11 mouse cellular contexts compared by ENCODE assay signal in the genomic region with DNA sequence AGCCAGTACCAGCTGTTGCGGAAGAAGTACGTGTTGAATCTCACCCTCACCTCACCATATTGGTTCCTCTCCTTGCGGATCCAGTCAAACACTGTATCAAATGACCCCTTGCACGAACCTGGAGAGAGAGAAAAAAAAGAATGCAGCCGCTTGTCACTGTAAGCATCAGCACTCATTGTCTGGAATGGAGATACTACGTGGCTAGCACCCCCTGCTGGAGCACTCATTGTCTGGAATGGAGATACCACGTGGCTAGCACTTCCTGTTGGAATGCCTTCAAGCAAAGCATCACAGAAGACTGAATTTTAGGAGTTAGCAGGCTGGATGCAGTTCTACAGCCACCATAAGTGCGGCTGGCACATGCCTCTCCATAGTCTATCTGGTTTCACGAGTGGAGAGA. TPM values are rescaled to one million over a fixed set of nuclear protein-coding genes. Genes with fewer than 3 reads are reported as not detected.
DNase-seq lines count a peak whose midpoint lies in the region; ATAC-seq and TF ChIP-seq lines count a peak whose summit lies in the region.
"Had no signal": no experiment of that assay in that cellular context is flagged by ENCODE, and none has a peak within 500 bp of the region (broad histone marks: within the 10 kb centered on the region; RNA-seq: fewer than 3 reads in every experiment).

No protein-coding gene starts in this region.

- H3K4me3 ChIP-seq in layer of hippocampus, adult 2 months: no peak overlapping the region
- H3K4me3 ChIP-seq in C2C12 (ENCODE audit: insufficient read depth, poor library complexity, severe bottlenecking): no peak overlapping the region
- peak overlapping the region in 1 of 2 experiments; percentile 5; a peak in 1 of 4 replicates for H3K4me3 ChIP-seq in ES-E14 (ENCODE audit: insufficient read depth in 1 of 2, low read depth in 1 of 2, low read length in 2 of 2, poor library complexity in 1 of 2, severe bottlenecking in 1 of 2)
- H3K4me3 ChIP-seq in limb, embryonic 14.5 days (replicated peaks; ENCODE audit: low read length): no peak overlapping the region
- H3K4me3 ChIP-seq: limb, embryonic 13.5 days had no signal

- H3K79me3 ChIP-seq in C2C12 (ENCODE audit: low read depth): no peaks in the 10 kb centered on the region

- H3K36me3 ChIP-seq in C2C12 (ENCODE audit: control insufficient read depth, insufficient read depth) (peaks cover 13% of the 10 kb centered on the region), ES-E14 (ENCODE audit: control insufficient read depth, insufficient read depth, low read length, poor library complexity, severe bottlenecking) (peaks cover 10% of the 10 kb centered on the region)
- peaks cover 31% of the 10 kb centered on the region for H3K36me3 ChIP-seq in limb, embryonic 14.5 days (ENCODE audit: control insufficient read depth, insufficient read depth, low read length)

- peaks cover 2 to 4% of the 10 kb centered on the region in 2 experiments; a peak in 1 of 4 replicates for H3K4me1 ChIP-seq in ES-E14 (ENCODE audit: control insufficient read depth in 2 of 2, insufficient read depth in 2 of 2, low read length in 2 of 2, poor library complexity in 1 of 2)
- H3K4me1 ChIP-seq in limb, embryonic 14.5 days (ENCODE audit: control insufficient read depth, insufficient read depth, low read length): no peaks in the 10 kb centered on the region
- H3K4me1 ChIP-seq: limb, embryonic 13.5 days had no signal

- no peaks in the 10 kb centered on the region for H3K9me3 ChIP-seq in ES-E14 (ENCODE audit: control insufficient read depth, insufficient read depth, low read depth, low read length)
- H3K9me3 ChIP-seq in limb, embryonic 14.5 days (ENCODE audit: control insufficient read depth, low read length): no peaks in the 10 kb centered on the region
- H3K9me3 ChIP-seq: limb, embryonic 13.5 days had no signal

- ATAC-seq in limb, embryonic 14.5 days (ENCODE audit: low FRiP score, low read depth): no peak

- H3K79me2 ChIP-seq in C2C12 (ENCODE audit: control insufficient read depth, insufficient read depth): no peaks in the 10 kb centered on the region

- no peak for DNase-seq in layer of hippocampus, adult 2 months (ENCODE audit: low spot score in 2 of 2)
- no peak for DNase-seq in layer of hippocampus, adult 9-10 months (ENCODE audit: low spot score)
- peak; percentile 79 for DNase-seq in ES-E14 (ENCODE audit: low read depth, low spot score)
- DNase-seq in limb, embryonic 14.5 days (ENCODE audit: low spot score): peak; percentile 20
- no peak for DNase-seq in gastrocnemius, postnatal 36 days
- DNase-seq in left cerebral cortex, adult 8-10 months (ENCODE audit: low spot score in 2 of 2): no peak
- DNase-seq: adrenal gland, postnatal 14 days; kidney, adult 11 months had no signal

- intact Hi-C loops in gastrocnemius, postnatal 36 days (cut with DNase I): no loop called here

- no peak overlapping the region for H3ac ChIP-seq in C2C12 (ENCODE audit: control insufficient read depth, insufficient read length, low read depth)

- peak; percentile 53 for TF ChIP-seq CTCF in layer of hippocampus, adult 2 months (conservative IDR thresholded peaks at IDR 0.05)
- TF ChIP-seq CTCF in C2C12 (IDR thresholded peaks at IDR 0.05; ENCODE audit: control insufficient read depth, insufficient read depth, insufficient read length): no peak

- no peak overlapping the region for H3K9ac ChIP-seq in ES-E14 (ENCODE audit: insufficient read depth, low read depth, low read length, poor library complexity, severe bottlenecking)
- no peak overlapping the region for H3K9ac ChIP-seq in limb, embryonic 14.5 days (ENCODE audit: low read depth, low read length, severe bottlenecking)
- H3K9ac ChIP-seq: limb, embryonic 13.5 days had no signal

- no peaks in the 10 kb centered on the region for H3K27me3 ChIP-seq in C2C12 (ENCODE audit: control insufficient read depth, insufficient read depth, insufficient read length)
- no peaks in the 10 kb centered on the region for H3K27me3 ChIP-seq in limb, embryonic 14.5 days (ENCODE audit: control insufficient read depth, insufficient read depth, low read length)
- H3K27me3 ChIP-seq: limb, embryonic 13.5 days had no signal

- H3K27ac ChIP-seq in layer of hippocampus, adult 2 months: no peak overlapping the region
- H3K27ac ChIP-seq in ES-E14 (ENCODE audit: insufficient read depth, low read depth, low read length, poor library complexity, severe bottlenecking): no peak overlapping the region
- no peak overlapping the region for H3K27ac ChIP-seq in limb, embryonic 14.5 days (replicated peaks; ENCODE audit: low read depth, low read length)
- H3K27ac ChIP-seq: limb, embryonic 13.5 days had no signal

- no peak overlapping the region for H3K4me2 ChIP-seq in limb, embryonic 14.5 days (replicated peaks; ENCODE audit: low read depth, low read length, severe bottlenecking)
- H3K4me2 ChIP-seq: limb, embryonic 13.5 days had no signal

- in situ Hi-C loops in ES-E14 (cut with MboI; ENCODE audit: low sequenced_read_pairs in 2 of 2, unreplicated experiment in 2 of 2): no loop called here

- WGBS in limb, embryonic 14.5 days: 67% methylated on average over 9 of the region's 9 CpGs

- TF ChIP-seq POLR2A in limb, embryonic 14.5 days (IDR thresholded peaks at IDR 0.05; ENCODE audit: borderline replicate concordance, extremely low read depth, insufficient read depth, insufficient read length): no peak

TF ChIP-seq in C2C12, 6 proteins besides CTCF, POLR2A, EP300 and RAD21:
- TF ChIP-seq MYOG (IDR thresholded peaks at IDR 0.05; ENCODE audit: control insufficient read depth, extremely low read depth, insufficient read length) (no peak), MAX (IDR thresholded peaks at IDR 0.05) (no peak), CEBPB (IDR thresholded peaks at IDR 0.05; ENCODE audit: low read depth) (no peak), USF1 (IDR thresholded peaks at IDR 0.05; ENCODE audit: low read depth) (peak; percentile 54)

TF ChIP-seq in ES-E14, 5 proteins besides CTCF, POLR2A, EP300 and RAD21:
- TF ChIP-seq ZC3H11A (IDR thresholded peaks at IDR 0.05; ENCODE audit: borderline replicate concordance, low read depth, low read length) (no peak), ZNF384 (IDR thresholded peaks at IDR 0.05; ENCODE audit: low read depth, low read length) (peak; percentile 64; the same call in 1 of the 2 replicates)

RNA-seq across cellular contexts. Expression of a gene that starts 3.9 kb away (rescaled TPM):
- under 1 TPM; 0.12 to 0.41 TPM for total RNA-seq in layer of hippocampus, adult 2 months (2021)
- polyA plus RNA-seq in C2C12 (2012; fragmentation: generic; extraction: Trizol): not detected
- total RNA-seq in ES-E14 (2012; rRNA removed): 0.27 and 0.32 TPM in 2 replicates
- 0.08 TPM in 1 of 2 replicates, not detected in the other for polyA plus RNA-seq in limb, embryonic 14.5 days (2012; rRNA removed)
- polyA plus RNA-seq in limb, embryonic 14.5 days (2014; fragmentation: Nextera tagmentation; extraction: Ambion mirVana): not detected in 2 replicates
- total RNA-seq in gastrocnemius, postnatal 36 days (2021): not detected
- total RNA-seq in left cerebral cortex, adult 8-10 months (2022): under 1 TPM in 1 of 4 experiments, not detected in 3; 0.13 TPM
- total RNA-seq: adrenal gland, postnatal 14 days had no signal
- polyA plus RNA-seq: gonadal fat pad, adult 2 months; limb, embryonic 13.5 days had no signal

RNA-seq across cellular contexts. Expression of a gene that starts 33.1 kb away (rescaled TPM):
- 10 to 100 TPM; 68.7 to 69.9 TPM for total RNA-seq in layer of hippocampus, adult 2 months (2021)
- 64.6 TPM for polyA plus RNA-seq in C2C12 (2012; fragmentation: generic; extraction: Trizol)
- 73.7 and 88.8 TPM in 2 replicates for total RNA-seq in ES-E14 (2012; rRNA removed)
- polyA plus RNA-seq in limb, embryonic 14.5 days (2012; rRNA removed): 83.4 and 116 TPM in 2 replicates
- 158 and 161 TPM in 2 replicates for polyA plus RNA-seq in limb, embryonic 14.5 days (2014; fragmentation: Nextera tagmentation; extraction: Ambion mirVana)
- 10 to 100 TPM; 63.9 to 73.9 TPM for total RNA-seq in gastrocnemius, postnatal 36 days (2021)
- total RNA-seq in left cerebral cortex, adult 8-10 months (2022): 10 to 100 TPM; 63.4 to 69.4 (median 68.0) TPM

RNA-seq across cellular contexts. Expression of a gene that starts 33.9 kb away (rescaled TPM):
- total RNA-seq in layer of hippocampus, adult 2 months (2021): 10 to 100 TPM; 17.7 to 21.3 TPM
- polyA plus RNA-seq in C2C12 (2012; fragmentation: generic; extraction: Trizol): 12.9 TPM
- 6.6 and 10.6 TPM in 2 replicates for total RNA-seq in ES-E14 (2012; rRNA removed)
- polyA plus RNA-seq in limb, embryonic 14.5 days (2012; rRNA removed): 24.8 and 26.7 TPM in 2 replicates
- polyA plus RNA-seq in limb, embryonic 14.5 days (2014; fragmentation: Nextera tagmentation; extraction: Ambion mirVana): 29.7 and 31.8 TPM in 2 replicates
- 10 to 100 TPM; 14.3 to 15.7 TPM for total RNA-seq in gastrocnemius, postnatal 36 days (2021)
- total RNA-seq in left cerebral cortex, adult 8-10 months (2022): 10 to 100 TPM; 15.3 to 22.4 (median 20.1) TPM

RNA-seq across cellular contexts. Expression of a gene that starts 38.7 kb away (rescaled TPM):
- 10 to 100 TPM; 29.0 to 30.5 TPM for total RNA-seq in layer of hippocampus, adult 2 months (2021)
- polyA plus RNA-seq in C2C12 (2012; fragmentation: generic; extraction: Trizol): 4.9 TPM
- total RNA-seq in ES-E14 (2012; rRNA removed): 35.7 and 42.8 TPM in 2 replicates
- polyA plus RNA-seq in limb, embryonic 14.5 days (2012; rRNA removed): 20.9 and 21.8 TPM in 2 replicates
- 22.6 and 22.7 TPM in 2 replicates for polyA plus RNA-seq in limb, embryonic 14.5 days (2014; fragmentation: Nextera tagmentation; extraction: Ambion mirVana)
- 1 to 10 TPM; 7.0 to 8.1 TPM for total RNA-seq in gastrocnemius, postnatal 36 days (2021)
- 10 to 100 TPM; 22.1 to 24.3 (median 22.8) TPM for total RNA-seq in left cerebral cortex, adult 8-10 months (2022)

Comparison
In these comparisons a context has a peak if more than half of its experiments do, and no peak if none do; other contexts are left out.
1. DNase-seq: peak in ES-E14 (single experiment) and limb, embryonic 14.5 days (single experiment); none in layer of hippocampus, adult 2 months (0 of 2), layer of hippocampus, adult 9-10 months (single experiment), gastrocnemius, postnatal 36 days (0 of 2) and left cerebral cortex, adult 8-10 months (0 of 2).